Mouse (Mus musculus) CD4-positive naive resting alpha-beta T cell, adult 76 days (primary cell): ENCODE results near the gene Gm2056. TPM values are rescaled to one million over a fixed set of nuclear protein-coding genes. Genes with fewer than 3 reads are reported as not detected.

Experiments used
- total RNA-seq: library from RNA; stranded (reverse); gene quantifications from one replicate; pipeline ENCODE4 v1.2.4, GENCODE M21; 2023

Gene Gm2056
- not detected for total RNA-seq

DNA sequence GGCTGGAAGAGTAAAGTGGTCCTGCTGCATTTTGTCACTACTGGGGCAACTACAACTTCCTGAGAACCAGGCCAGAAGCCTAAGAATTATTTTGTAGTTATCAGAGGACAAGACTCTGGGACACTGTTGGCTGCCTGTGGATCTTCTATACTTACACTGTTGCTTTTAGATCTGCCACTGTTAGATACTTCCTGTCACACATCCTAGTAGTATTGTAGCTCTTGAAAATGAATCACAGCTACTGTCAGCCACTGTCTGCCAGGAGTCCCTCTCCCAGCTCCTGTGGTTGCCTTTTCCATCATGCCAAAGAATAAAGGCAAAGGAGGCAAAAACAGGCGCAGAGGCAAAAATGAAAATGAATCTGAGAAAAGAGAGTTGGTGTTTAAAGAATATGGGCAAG, at the start of gene Gm2056:
TSS of gene Gm2056 (plus strand) at position 301 of the 400 bp plus-strand sequence.

DNA sequence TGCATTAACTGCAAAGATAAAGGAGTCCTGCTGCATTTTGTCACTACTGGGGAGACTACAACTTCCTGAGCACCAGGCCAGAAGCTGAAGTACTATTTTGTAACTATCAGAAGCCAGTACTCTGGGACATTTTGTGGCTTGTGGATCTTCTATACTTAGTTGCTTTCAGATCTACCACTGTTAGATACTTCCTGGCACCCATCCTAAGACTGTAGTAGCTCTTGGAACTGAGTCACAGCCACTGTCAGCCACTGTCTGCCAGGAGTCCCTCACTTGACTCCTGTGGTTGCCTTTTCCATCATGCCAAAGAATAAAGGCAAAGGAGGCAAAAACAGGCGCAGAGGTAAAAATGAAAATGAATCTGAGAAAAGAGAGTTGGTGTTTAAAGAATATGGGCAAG, 15.3 kb upstream of the Gm2056 start, which contains the start of gene Gm2075:
TSS of gene Gm2075 (plus strand) at position 301 of the 400 bp plus-strand sequence.

DNA sequence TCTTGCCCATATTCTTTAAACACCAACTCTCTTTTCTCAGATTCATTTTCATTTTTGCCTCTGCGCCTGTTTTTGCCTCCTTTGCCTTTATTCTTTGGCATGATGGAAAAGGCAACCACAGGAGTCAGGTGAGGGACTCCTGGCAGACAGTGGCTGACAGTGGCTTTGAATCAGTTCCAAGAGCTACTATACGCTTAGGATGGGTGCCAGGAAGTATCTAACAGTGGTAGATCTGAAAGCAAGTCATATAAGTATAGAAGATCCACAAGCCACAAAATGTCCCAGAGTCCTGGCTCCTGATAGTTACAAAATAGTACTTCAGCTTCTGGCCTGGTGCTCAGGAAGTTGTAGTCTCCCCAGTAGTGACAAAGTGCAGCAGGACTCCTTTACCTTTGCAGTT, 8.1 kb upstream of the Gm2056 start, which contains the start of gene Gm6803:
TSS of gene Gm6803 (minus strand) at position 101 of the 400 bp plus-strand sequence.

Other genes starting within 250 kb of the Gm2056 start
- gene Gm21936, start 231.5 kb upstream of the Gm2056 start, total RNA-seq: not detected
- gene BB287469, start 210.4 kb upstream of the Gm2056 start, total RNA-seq: not detected
- gene Gm2001, start 184.7 kb upstream of the Gm2056 start, total RNA-seq: not detected
- not detected for gene Gm2016, start 152.9 kb upstream of the Gm2056 start, total RNA-seq
- not detected for gene Gm2022, start 131.6 kb upstream of the Gm2056 start, total RNA-seq
- gene Gm2035, start 107.1 kb upstream of the Gm2056 start, total RNA-seq: not detected
- not detected for gene Gm2042, start 72.9 kb upstream of the Gm2056 start, total RNA-seq
- gene Gm2075, start 15.2 kb upstream of the Gm2056 start, total RNA-seq: not detected
- not detected for gene Gm6803, start 8.2 kb upstream of the Gm2056 start, total RNA-seq
- gene Gm16368, start 56.7 kb downstream of the Gm2056 start, total RNA-seq: not detected
- gene Gm10436, start 155.1 kb downstream of the Gm2056 start, total RNA-seq: not detected
- gene Gm8332, start 223.1 kb downstream of the Gm2056 start, total RNA-seq: not detected
- gene Gm5662, start 247.5 kb downstream of the Gm2056 start, total RNA-seq: not detected